Mouse (Mus musculus) thymus, postnatal 14 days (tissue): ENCODE results near the gene F2r.

ENCODE experiments used
- DNase-seq: peaks from one replicate; pipeline ENCODE4 v3.0.0; 2021

Gene F2r

DNA sequence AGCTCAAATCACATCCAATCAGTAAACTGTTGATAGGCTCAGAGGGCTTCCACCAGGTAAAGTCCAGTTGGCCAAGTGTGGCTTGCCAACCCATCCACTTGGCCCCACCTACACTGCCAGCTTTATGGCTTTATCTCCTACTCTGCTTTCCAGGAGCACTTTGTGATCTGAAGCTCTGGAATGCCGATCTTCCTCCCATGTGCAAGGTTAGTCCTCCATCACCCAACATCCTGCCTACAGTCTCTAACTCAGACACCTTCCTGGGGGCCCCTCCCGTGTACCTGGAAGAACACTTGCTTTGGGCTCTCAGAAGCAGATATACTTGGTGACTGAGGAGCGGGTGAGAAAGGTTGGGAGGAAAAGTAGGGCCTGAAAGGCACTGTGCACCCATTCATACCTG, 26.7 kb downstream of the F2r start:
- no peak for DNase-seq

DNA sequence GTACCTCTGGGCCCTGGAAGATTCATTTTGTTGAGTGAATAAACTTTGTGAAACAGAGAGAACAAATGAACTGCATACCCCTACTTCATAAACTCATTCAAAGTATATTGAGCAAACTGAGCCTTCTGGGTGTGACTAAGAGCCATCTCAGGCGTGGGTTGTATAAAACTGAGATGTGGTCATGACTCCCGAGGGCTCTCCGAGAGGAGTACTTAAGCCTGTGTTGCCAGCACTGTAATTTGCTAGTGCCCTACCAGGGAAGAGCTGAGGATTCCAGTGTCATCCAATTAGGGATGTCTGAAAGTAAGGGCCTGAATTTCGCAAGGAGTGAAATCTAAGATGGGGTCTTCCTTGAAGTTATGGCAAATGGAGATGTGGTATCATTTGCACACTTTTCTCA, 30.7 kb downstream of the F2r start:
- no peak for DNase-seq

DNA sequence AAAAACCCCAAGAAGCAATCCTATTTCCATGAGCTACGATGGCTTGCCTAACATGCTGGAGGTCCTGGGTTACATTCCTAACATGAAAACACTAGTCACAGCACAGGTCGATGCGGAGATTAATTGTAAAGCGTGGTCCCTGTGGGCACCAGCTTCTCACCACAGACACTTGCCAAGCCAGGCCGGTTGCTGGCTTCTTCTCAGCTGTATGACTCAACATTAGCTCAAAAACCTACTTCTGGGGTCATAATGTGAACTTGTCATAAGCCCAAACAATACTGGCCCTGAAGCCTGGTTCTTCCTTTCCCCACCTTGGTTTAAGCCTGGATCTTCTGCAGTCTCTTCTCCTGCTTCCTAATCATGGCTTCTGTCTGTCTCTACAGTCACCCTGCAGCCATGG, 33.4 kb downstream of the F2r start:
- DNase-seq, result no peak

DNA sequence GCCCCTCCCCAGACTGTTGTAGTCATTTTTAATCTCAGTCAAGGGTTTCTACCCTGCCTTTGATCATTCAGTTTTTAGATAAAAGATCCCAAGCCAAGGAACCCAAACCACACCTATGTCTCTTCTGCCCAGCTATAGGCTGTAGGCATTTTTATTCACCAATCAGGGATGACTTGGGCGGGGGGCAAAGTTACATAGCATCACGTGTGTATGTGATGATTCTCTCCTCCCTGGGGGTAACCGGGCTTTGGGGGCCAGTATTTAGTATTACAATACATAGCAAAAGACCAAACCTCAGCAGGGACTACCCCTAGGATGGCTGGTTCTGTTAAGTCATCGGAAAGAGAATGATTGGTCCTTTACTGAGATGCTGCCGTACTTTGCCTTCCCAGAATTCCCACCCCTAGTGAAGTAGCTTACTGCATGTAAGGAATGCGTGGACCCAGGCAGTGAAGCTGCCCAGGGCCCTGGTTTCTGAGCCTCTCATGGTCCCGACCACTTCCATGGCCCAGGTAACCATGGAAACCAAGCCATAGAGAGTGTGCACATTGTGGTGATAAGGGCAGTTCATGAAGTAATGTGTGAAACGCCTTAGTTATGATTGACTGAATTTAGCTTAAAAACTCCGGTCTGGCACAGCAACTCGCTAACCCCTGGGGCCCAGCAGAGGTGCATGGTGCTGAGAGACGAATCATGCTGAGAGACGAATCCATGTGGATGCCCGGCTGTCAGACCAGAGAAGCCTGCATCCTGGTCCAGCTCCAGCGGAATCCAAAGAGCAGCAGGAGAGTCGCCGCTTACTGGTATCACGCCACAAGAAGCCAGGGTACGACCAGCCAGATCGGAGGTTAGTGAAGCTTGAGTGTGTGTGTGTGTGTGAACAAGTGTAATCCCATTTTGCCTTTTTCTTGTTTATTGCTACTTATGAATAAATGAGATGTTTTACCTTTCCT, 34.8 kb downstream of the F2r start:
- no peak for DNase-seq

DNA sequence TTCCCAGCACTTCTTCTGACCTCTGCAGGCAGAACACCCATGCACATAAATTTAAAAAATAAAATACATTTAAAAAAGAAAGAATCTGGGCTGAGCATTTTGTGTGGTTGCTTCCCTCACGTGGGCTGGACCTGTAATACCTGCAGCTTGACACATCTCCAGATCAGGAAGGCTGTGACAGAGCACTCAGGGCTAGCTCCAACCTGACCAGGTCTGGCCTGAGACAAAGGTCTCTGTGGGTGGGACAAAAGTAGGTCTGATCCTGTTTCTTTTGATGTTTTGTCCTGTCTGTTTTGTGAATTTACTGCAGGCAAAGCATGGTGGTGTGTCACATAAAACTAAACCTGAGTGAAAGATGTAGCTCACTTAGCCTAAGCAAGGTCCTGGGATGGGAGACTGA, 36.4 kb downstream of the F2r start:
- DNase-seq, result no peak

DNA sequence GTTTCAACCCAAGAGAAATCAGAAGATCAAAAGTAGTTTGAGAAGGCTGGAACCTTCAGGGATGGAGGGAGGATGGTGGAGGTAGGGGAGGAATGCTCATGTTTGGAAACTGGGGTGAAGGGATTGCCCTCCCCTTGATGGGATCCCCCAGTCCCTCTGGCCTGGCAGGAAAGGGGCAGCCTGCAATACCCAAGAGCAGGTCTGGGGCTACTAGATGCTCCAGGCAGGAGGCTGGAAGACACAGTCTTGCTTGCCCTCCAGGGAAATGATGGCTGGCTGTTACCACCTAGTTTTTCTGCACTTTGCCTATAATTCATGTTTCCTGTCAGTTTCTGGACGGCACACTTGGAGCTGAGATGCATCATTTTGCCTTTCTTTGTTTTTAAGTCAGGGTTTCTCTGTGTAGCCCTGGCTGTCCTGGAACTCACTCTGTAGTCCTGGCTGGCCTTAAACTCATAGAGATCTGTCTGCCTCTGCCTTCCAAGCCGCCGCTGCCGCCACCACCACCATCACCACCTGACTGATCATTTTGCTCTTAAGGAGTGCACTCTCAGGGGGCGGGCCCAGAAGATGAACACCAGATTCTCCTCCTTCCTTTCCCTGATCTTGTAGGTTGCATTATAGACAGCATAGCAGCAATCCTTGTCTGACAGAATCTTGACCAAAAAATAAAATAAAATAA, 40.1 kb downstream of the F2r start:
- no peak for DNase-seq

DNA sequence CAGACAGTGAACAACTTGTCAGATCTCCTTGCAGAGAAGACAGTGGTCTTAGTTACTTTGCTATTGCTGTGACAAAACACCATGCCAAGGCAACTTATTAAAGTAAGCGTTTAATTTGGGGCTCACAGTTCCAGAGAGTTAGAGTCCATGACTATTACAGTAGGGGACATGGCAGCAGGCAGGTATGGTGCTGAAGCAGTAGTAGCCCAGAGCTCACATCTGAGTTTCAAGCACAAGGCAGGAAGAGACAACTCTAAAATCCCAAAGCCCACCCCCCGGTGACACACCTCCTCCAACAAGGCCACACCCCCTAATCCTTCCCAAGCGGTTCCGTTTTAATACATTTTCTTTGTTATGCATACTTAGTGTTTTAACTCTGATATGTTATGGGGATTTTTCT, 47.4 kb downstream of the F2r start:
- no peak for DNase-seq

DNA sequence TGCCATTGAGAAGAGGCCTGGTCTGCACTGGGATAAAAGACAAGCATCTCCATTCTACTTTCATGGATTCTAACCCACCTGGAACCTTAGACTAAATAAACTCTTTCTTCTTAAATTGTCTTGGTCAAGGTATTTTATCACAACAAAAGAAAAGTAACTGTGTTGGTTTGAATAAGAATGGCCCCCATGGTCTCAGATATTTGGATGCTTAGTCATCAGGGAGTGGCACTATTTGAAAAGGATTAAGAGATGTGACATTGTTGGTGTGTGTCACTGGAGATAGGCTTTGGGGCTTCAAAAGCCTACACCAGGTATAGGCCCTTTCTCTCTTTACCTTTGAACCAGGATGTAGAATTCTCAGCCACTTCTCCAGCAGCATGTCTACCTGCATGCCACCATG, 49.0 kb downstream of the F2r start:
- no peak for DNase-seq

DNA sequence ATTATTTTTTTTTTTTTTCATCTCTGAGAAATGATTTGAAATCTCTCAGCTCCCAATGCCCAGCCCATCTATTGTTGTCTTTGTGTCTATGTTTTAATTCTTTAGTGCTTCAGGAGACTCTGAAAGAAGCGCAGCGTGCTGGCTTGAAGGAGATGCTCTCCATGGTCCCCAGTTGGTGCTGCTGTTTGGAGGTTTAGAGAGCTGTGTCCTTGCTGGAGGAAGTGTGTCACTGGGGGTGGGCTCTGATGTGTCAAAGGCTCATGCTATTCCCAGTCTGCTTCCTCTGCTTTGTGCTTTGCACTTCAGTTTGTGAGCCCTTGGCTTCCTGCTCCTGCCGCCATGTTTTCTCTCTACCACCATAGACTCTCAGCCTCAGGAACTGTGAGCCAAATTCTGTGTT, 50.0 kb downstream of the F2r start:
- DNase-seq, result no peak

DNA sequence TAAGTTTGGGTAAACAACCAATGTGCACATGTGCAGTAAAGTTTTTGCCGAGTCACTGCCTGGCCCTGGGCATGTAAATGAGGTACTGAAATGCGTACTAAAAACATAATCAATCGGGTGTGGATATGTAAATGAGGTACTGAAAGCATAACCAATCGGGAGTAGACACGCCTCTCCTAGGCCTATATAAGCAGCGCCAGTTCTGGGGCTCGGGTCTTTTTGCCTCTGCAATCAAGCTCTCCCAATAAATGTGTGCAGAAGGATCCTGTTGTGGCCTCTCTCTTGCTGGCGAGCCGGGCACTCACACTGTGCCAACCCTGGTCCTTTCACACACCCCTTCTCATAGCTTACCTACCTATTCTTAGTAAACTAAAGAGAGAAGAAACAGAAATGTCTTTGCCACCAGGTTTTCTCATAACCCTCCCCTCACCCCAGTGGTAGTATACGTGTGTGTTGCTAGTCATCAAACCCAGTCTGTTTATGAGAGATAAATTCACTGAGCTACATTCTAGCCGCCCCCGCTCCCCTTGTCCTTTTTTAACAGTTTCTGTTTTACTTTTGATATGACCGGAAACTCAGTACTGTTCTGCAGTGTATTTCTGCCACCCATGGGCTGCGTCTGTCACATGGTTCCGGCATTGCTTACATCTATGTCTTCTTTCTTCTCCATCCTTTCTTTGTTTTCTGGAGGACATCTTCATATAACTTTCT, 51.3 kb downstream of the F2r start:
- no peak for DNase-seq

DNA sequence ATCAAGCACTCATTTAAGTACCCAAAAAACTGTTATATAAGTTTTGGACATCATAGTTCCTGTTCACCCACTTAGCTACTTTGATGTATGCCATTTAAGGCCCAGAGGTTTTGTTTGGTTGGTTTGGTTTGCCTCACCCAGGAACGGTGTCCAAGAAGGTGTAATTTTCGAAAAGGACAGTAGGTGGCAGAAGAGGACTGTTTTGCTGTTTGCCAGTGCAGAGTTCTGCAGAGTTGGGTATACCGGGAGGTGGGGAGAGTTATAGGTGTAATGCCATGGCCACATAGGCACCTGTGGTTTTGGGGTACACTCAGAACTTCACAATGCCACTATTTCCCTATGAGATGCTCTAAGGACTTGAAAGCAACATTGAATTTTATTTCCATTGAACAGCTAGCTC, 54.6 kb downstream of the F2r start:
- DNase-seq, result peak; percentile 83

DNA sequence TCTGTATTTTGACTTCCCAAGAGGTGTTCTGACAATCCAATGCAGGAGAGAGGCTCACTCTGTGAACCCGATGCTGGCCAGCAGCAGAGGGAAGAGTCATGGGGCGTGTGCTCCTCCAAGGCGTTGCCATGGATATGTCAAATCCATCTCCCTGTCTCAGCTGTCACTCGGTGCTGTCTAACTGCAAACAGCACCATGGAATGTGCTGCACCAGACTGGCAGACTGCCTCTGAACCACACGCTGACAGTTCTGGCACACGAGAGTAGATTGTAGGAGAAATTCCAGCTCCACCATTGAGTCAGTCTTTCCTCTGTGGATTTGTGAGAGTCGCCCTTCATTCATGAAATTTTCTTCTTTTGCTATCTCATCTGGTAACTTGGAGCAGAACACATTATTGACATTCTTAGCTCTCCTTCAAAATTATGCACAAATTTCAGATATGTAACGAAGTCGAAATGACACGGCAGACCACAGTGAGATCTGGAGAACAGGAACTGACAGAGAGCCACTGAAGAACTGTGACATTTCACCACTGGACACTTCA, 55.1 kb downstream of the F2r start:
- DNase-seq, result no peak

DNA sequence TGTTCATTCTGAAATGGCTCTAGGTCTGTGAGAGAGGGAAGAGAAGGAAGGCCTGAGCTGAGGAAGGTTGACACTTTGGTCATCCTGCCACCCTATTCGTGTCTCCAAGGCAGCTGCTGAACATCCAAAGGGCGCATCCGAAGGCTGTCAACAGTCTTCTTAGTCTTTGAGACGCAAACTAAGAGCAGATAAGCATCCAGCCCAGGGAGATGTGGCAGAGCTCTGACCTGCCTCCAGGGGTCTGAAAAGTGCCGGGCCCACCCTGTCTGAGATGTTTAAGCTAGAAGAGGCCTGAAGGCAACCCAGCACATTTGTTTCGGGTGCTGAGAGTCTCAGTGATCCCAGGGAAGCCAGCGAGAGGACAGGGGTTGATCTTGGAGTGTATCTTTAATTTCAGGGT, 61.0 kb downstream of the F2r start:
- DNase-seq, result no peak

DNA sequence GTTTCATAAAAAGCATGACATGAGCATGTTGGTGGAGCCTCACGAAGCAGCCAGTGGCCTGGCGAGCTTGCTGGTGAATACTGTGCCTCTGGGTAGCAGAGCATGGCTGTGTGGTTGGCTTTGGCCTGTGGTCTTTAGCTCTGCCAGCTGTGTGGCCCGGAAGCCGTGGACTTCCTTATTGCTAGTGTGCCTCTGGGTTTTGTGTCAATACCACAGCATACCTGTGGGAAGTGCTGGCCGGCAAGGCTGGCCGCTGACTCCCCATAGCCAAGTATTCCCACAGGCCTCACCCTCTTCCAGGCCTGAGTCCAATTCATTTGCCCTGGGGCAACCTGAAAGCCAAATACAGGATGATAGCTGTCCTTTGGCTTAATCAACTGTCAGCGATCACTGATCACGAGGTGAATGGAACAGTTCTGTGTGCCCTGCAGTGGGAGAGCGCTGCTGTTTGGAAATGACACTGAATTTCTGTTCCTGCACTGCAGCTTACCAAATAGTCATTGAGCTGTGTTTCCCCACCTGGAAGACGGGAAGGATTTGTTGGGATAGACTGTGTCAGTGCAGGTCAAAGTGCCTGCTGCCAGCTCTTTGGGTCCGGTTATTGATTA, 64.3 kb downstream of the F2r start:
- DNase-seq, result no peak
